Mouse (Mus musculus) embryonic facial prominence, embryonic 15.5 days (tissue): Measurements from ENCODE around the gene Larp4b. TPM values are rescaled to one million over a fixed set of nuclear protein-coding genes. Genes with fewer than 3 reads are reported as not detected.
"Not testable (repeated sequence)": the region's sequence is repeated elsewhere in the genome, so short reads cannot be mapped to it uniquely, and the experiment has no call there.

ENCODE experiments used
- ATAC-seq: fragments of 200-750 bp; cut with Nextera tagmentation; 2 replicates; pipeline ENCODE4 v1.8.0; 2017; ENCODE audit warnings: low read depth, moderate TSS enrichment; ENCODE audit not compliant: insufficient number of reproducible peaks, low FRiP score, low TSS enrichment
- H3K27ac ChIP-seq: fragments of 300-500 bp; sonication (generic); replicated peaks from 2 replicates; pipeline ENCODE4 v1.5.1; 2015; ENCODE audit warnings: mild to moderate bottlenecking, inconsistent platforms
- H3K27me3 ChIP-seq: fragments of 300-500 bp; sonication (generic); 2 replicates; pipeline ENCODE4 v1.6.1; 2015; ENCODE audit warnings: inconsistent platforms
- H3K36me3 ChIP-seq: fragments of 300-500 bp; sonication (generic); 2 replicates; pipeline ENCODE4 v1.6.1; 2015; ENCODE audit warnings: mild to moderate bottlenecking, inconsistent platforms
- H3K4me1 ChIP-seq: fragments of 300-500 bp; sonication (generic); 2 replicates; pipeline ENCODE4 v1.6.1; 2015; ENCODE audit warnings: inconsistent platforms
- H3K4me2 ChIP-seq: fragments of 300-500 bp; sonication (generic); replicated peaks from 2 replicates; pipeline ENCODE4 v1.6.1; 2015; ENCODE audit warnings: mild to moderate bottlenecking, inconsistent platforms
- H3K4me3 ChIP-seq: fragments of 300-500 bp; sonication (generic); replicated peaks from 2 replicates; pipeline ENCODE4 v1.5.1; 2015; ENCODE audit warnings: mild to moderate bottlenecking, inconsistent platforms
- H3K9ac ChIP-seq: fragments of 300-500 bp; sonication (generic); 2 replicates; pipeline ENCODE4 v1.6.1; 2015; ENCODE audit warnings: inconsistent platforms
- H3K9me3 ChIP-seq: fragments of 300-500 bp; sonication (generic); replicated peaks from 2 replicates; pipeline ENCODE4 v1.6.1; 2016; ENCODE audit warnings: inconsistent platforms
- WGBS: fragments of 180-500 bp; shearing (Covaris S2); methylation state at CpG from one replicate; pipeline ENCODE4 v1.1.7; 2015; 5-methylcytosine and 5-hydroxymethylcytosine counted together
- polyA plus RNA-seq: library from polyadenylated mRNA; unstranded; fragments of >200 nt; fragmentation: Nextera tagmentation; extraction: Ambion mirVana; gene quantifications from 2 replicates; pipeline ENCODE4 v1.2.1, GENCODE M21; 2015

The Larp4b gene
- polyA plus RNA-seq: 33.2 and 33.6 TPM in 2 replicates

- Histone ChIP-seq H3K4me2 (peak within 1 kb of the TSS; percentile 86), H3K4me1 (peaks cover 17% of the 10 kb centered on the region; the same call in 1 of the 2 replicates), H3K36me3 (no peaks in the 10 kb centered on the region), H3K27ac (peak within 1 kb of the TSS; percentile 96), H3K4me3 (peak within 1 kb of the TSS; percentile 98), H3K27me3 (no peaks in the 10 kb centered on the region), H3K9me3 (no peaks in the 10 kb centered on the region), H3K9ac (peak within 1 kb of the TSS; percentile 94)
- under 1% methylated on average over 85 of the region's 92 CpGs for WGBS
- peak; percentile 100 for ATAC-seq
Observed at GRCm38 (mm10) chr13:9093316-9094155, at the start of gene Larp4b. Larp4b (plus strand) TSS chr13:9093881.

DNA sequence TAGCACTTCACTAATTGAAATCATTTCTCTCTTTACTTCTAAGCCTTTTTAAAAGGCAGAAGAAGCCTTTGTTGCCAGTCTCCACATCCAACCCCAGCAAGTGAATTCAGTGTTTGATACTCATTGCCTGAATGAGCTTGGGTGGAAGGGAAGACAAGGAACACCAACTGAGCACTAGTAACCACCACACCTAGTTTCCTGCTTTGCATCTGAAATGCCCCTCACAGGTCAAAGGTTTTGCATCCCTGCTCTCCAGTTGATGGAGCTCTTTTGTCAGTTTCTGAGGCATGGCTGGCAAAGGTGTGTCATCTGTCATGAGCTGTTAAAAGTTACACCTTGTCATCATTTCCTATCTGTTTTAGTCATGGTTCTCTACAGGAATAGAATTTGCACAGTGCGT is 49.0 kb upstream of the Larp4b start:
- no peak overlapping the region for H3K9ac ChIP-seq

DNA sequence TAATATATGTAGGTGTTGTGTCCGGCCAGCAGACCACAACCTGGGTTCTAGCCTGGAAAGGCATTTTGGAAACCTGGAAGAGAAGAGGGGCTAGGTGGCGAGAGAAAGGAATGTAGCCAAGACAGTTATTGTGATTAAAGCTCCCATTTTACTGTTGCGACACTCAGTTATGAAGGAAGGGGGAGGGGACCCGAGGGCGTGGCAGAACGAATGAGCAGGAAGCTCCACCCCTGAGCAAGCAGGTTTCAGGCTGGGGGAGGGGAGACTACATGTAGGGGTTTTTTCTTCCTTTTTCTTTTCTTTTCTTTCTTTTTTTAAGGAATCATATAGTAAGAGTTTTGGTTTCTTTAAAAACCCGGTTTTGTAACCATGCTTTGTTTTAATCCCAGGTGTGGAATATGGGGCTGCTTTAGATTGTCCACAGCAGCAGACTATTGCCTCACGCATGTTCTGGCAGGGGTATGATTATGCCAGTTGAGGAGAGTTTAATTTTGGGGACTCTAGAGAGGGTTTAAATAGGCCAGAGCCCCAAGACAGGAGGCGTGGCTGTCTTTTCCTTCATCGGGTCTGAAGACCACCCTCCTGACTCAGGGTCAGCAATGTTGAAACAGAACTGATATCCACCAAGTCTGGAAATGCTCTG is 41.5 kb upstream of the Larp4b start:
- not testable (repeated sequence) for H3K4me1 ChIP-seq, ATAC-seq, H3K9ac ChIP-seq, H3K4me3 ChIP-seq, H3K4me2 ChIP-seq, H3K27ac ChIP-seq, H3K9me3 ChIP-seq, H3K36me3 ChIP-seq, H3K27me3 ChIP-seq
- 57% methylated on average over 10 of the region's 10 CpGs for WGBS

More for the DNA sequence above, 49.0 kb upstream of the Larp4b start:
- Histone ChIP-seq H3K36me3 (no peaks in the 10 kb centered on the region), H3K27ac (no peak overlapping the region), H3K4me1 (no peaks in the 10 kb centered on the region), H3K4me2 (no peak overlapping the region), H3K27me3 (no peaks in the 10 kb centered on the region), H3K9me3 (no peaks in the 10 kb centered on the region), H3K4me3 (no peak overlapping the region)
- 93% methylated on average over 1 of the region's 1 CpGs for WGBS
- no peak for ATAC-seq

DNA sequence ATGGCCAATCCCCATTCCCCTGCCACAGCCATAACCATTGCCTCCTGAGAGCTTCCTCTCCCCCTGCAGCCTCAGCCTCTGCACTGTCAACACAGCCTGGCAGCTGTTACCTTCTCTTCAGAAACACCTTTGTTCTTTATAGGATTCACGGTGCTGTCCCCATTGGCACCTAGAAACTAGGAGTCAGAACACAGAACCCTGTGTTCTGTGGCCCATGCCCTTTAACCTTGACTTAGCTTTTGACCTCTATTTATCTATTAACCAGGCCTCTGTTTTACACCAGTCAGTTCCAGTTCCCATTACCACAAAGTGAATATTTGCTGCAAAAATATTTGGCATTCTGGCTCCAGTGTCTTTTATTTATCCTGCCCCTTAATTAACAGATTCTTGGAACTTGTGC is 36.4 kb upstream of the Larp4b start:
- WGBS: 47% methylated on average over 1 of the region's 1 CpGs
- H3K9me3 ChIP-seq: no peaks in the 10 kb centered on the region
- no peaks in the 10 kb centered on the region for H3K36me3 ChIP-seq
- no peaks in the 10 kb centered on the region for H3K27me3 ChIP-seq
- no peaks in the 10 kb centered on the region for H3K4me1 ChIP-seq
- no peak overlapping the region for H3K9ac ChIP-seq
- H3K4me3 ChIP-seq: no peak overlapping the region
- H3K27ac ChIP-seq: no peak overlapping the region
- no peak for ATAC-seq
- no peak overlapping the region for H3K4me2 ChIP-seq

DNA sequence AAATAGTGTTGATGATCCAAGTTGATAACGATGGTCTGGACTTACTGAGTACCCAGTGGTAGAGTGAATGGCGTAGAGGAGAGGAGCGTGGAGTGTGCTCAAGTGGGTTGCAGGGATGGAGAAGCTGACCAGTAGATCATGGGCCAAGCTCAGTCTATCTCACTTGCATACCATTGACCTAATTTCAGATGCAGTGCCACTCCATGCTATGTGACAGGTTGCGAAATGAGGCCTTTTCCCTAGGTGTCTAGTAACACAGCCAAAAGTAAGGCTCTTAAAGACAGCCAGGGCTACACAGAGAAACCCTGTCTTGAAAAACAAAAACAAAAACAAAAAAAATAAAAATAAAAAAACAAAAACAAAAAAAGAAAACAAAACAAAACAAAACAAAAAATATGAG is 35.0 kb upstream of the Larp4b start:
- no peaks in the 10 kb centered on the region for H3K4me1 ChIP-seq
- 83% methylated on average over 4 of the region's 4 CpGs for WGBS
- no peaks in the 10 kb centered on the region for H3K27me3 ChIP-seq
- no peaks in the 10 kb centered on the region for H3K36me3 ChIP-seq
- H3K9me3 ChIP-seq: no peaks in the 10 kb centered on the region
- no peak overlapping the region for H3K9ac ChIP-seq
- ATAC-seq: no peak
- H3K4me3 ChIP-seq: no peak overlapping the region
- no peak overlapping the region for H3K27ac ChIP-seq
- no peak overlapping the region for H3K4me2 ChIP-seq

GRCm38 (mm10) chr13:9061394-9061793 is 32.3 kb upstream of the Larp4b start:
- Histone ChIP-seq H3K9me3 (no peaks in the 10 kb centered on the region), H3K4me3 (no peak overlapping the region), H3K4me2 (no peak overlapping the region), H3K4me1 (peaks cover 4% of the 10 kb centered on the region; the same call in 1 of the 2 replicates), H3K36me3 (no peaks in the 10 kb centered on the region), H3K9ac (no peak overlapping the region), H3K27me3 (no peaks in the 10 kb centered on the region), H3K27ac (no peak overlapping the region)
- ATAC-seq: no peak
- 81% methylated on average over 4 of the region's 4 CpGs for WGBS

DNA sequence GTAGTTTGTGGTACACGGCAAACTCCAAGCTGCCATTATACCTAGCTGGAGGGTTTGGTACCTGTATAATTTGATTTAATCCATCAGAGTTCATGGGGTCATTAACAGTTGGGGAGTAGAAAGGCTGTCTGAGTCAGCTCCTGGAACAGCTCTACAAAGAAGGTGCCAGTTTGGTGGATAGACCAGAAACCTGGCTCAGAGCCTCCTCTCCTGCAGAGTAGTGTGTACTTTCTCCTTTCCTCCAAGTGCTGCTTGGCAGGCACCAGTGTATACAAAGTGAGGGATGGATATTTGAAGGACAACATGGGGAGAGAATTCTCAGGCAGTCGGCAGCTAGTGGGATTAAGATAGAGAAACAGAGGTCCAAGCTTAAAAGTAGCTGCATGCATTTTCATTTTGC is 29.5 kb upstream of the Larp4b start:
- H3K4me3 ChIP-seq: no peak overlapping the region
- no peaks in the 10 kb centered on the region for H3K9me3 ChIP-seq
- H3K27me3 ChIP-seq: no peaks in the 10 kb centered on the region
- WGBS: 68% methylated on average over 2 of the region's 2 CpGs
- peaks cover 4% of the 10 kb centered on the region; the same call in 1 of the 2 replicates for H3K4me1 ChIP-seq
- H3K27ac ChIP-seq: no peak overlapping the region
- no peaks in the 10 kb centered on the region for H3K36me3 ChIP-seq
- no peak for ATAC-seq
- H3K4me2 ChIP-seq: no peak overlapping the region
- H3K9ac ChIP-seq: no peak overlapping the region

- Histone ChIP-seq H3K9ac (no peak overlapping the region), H3K9me3 (no peaks in the 10 kb centered on the region), H3K4me2 (no peak overlapping the region), H3K27ac (no peak overlapping the region), H3K4me1 (peaks cover 4% of the 10 kb centered on the region; the same call in 1 of the 2 replicates), H3K36me3 (no peaks in the 10 kb centered on the region), H3K27me3 (no peaks in the 10 kb centered on the region), H3K4me3 (no peak overlapping the region)
- no peak for ATAC-seq
- 25% methylated on average over 5 of the region's 5 CpGs for WGBS
Observed at GRCm38 (mm10) chr13:9066107-9066506, 27.6 kb upstream of the Larp4b start.

DNA sequence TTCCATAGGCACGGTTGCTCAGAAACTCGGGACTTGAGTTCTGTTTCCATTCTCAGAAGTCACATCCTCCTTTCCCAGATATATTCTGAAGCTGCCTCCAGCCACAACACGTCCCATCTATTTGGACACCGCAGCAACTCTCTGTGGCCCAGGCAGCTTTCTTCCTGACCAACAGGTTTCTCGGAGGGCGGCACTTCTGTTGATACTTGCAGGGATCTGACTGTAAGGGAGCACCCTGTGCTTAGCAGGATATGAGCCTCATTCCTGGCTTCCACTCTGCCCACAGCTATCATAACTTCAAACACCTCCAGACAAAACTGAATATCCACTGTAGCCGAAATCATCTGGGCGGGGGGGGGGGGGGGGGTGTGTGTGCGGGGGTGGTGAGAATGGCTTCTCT is 22.7 kb upstream of the Larp4b start:
- Histone ChIP-seq H3K27me3 (no peaks in the 10 kb centered on the region), H3K4me2 (no peak overlapping the region), H3K27ac (no peak overlapping the region), H3K4me1 (peaks cover 1% of the 10 kb centered on the region; the same call in 1 of the 2 replicates), H3K9me3 (no peaks in the 10 kb centered on the region), H3K4me3 (no peak overlapping the region), H3K36me3 (no peaks in the 10 kb centered on the region), H3K9ac (no peak overlapping the region)
- WGBS: 70% methylated on average over 9 of the region's 9 CpGs
- no peak for ATAC-seq

DNA sequence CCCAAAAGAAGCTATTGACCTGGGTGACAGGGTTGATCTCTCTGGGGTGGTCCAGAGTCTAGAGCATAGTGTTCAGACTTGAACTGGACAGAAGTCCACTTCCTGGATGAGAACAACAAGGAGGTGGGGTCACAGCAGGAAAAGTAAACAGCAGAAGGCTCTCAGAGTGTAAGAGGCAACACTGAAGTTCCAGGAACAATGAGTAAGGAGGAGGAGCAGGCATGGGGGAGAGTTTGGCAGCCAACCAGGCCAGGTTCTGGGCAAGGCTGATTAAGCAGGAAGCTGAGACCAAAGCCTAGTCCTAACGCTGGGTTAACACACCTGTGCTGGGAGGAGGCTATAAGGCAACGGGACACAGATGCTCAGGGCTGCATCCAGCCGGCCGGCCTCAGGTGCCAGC is 19.9 kb upstream of the Larp4b start:
- WGBS: 61% methylated on average over 4 of the region's 4 CpGs
- no peak overlapping the region for H3K4me2 ChIP-seq
- no peak for ATAC-seq
- no peaks in the 10 kb centered on the region for H3K27me3 ChIP-seq
- no peak overlapping the region for H3K4me3 ChIP-seq
- H3K27ac ChIP-seq: no peak overlapping the region
- no peaks in the 10 kb centered on the region for H3K4me1 ChIP-seq
- no peaks in the 10 kb centered on the region for H3K9me3 ChIP-seq
- H3K36me3 ChIP-seq: no peaks in the 10 kb centered on the region
- H3K9ac ChIP-seq: no peak overlapping the region

GRCm38 (mm10) chr13:9075825-9076592 is 17.7 kb upstream of the Larp4b start:
- Histone ChIP-seq H3K4me3 (no peak overlapping the region), H3K27ac (no peak overlapping the region), H3K36me3 (no peaks in the 10 kb centered on the region), H3K27me3 (no peaks in the 10 kb centered on the region), H3K4me1 (no peaks in the 10 kb centered on the region), H3K9ac (no peak overlapping the region), H3K9me3 (no peaks in the 10 kb centered on the region), H3K4me2 (no peak overlapping the region)
- ATAC-seq: no peak
- 79% methylated on average over 7 of the region's 7 CpGs for WGBS
